Mouse (Mus musculus): Measurements from ENCODE around the gene Fam8a1. TPM values are rescaled to one million over a fixed set of nuclear protein-coding genes. Genes with fewer than 3 reads are reported as not detected.

The Fam8a1 gene
- polyA plus RNA-seq, 1 experiment from 2014 or later: 17.5 TPM

DNA sequence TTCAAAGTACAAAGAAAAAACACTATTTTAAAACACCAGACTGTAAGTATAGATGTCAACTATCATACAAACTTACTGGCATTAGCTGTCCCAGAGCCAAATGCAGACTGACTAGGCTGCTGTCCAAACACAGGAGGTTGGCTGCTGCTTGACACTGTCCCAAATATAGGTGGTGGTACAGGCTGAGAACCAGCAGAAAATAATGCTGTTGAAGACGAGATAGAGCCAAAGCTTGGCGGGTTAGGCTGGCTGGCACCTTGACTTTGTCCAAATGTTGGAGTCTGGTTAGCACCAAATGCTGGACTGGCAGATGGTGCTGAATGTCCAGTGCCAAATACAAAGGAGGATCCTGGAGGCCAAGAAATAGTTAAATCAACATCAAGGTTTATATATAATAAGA lies 13.6 kb downstream of the Fam8a1 start:
- ATAC-seq: no peak
- Histone ChIP-seq H3K4me1 (no peaks in the 10 kb centered on the region), H3K4me3 (no peak overlapping the region), H3K9me3 (replicated peaks) (no peaks in the 10 kb centered on the region), H3K9ac (no peak overlapping the region), H3K27ac (no peak overlapping the region; the same call in 1 of the 2 replicates), H3K27me3 (no peaks in the 10 kb centered on the region), H3K36me3 (ENCODE audit: poor library complexity, severe bottlenecking) (peaks cover 67% of the 10 kb centered on the region), H3K4me2 (no peak overlapping the region)
- 71% methylated on average over 2 of the region's 2 CpGs for WGBS

GRCm38 (mm10) chr13:46683370-46683769 lies 14.0 kb downstream of the Fam8a1 start:
- no peaks in the 10 kb centered on the region for H3K4me1 ChIP-seq
- peaks cover 66% of the 10 kb centered on the region for H3K36me3 ChIP-seq (ENCODE audit: poor library complexity, severe bottlenecking)
- H3K27ac ChIP-seq: no peak overlapping the region
- WGBS: 94% methylated on average over 1 of the region's 1 CpGs
- no peaks in the 10 kb centered on the region for H3K27me3 ChIP-seq
- no peak overlapping the region for H3K4me3 ChIP-seq
- H3K9ac ChIP-seq: no peak overlapping the region
- H3K4me2 ChIP-seq: no peak overlapping the region
- H3K9me3 ChIP-seq (replicated peaks): no peaks in the 10 kb centered on the region
- no peak for ATAC-seq

GRCm38 (mm10) chr13:46690559-46691241 lies 21.4 kb downstream of the Fam8a1 start:
- no peak overlapping the region for H3K9ac ChIP-seq
- H3K4me3 ChIP-seq: no peak overlapping the region
- ATAC-seq: no peak
- no peaks in the 10 kb centered on the region for H3K9me3 ChIP-seq (replicated peaks)
- no peak overlapping the region for H3K27ac ChIP-seq
- H3K36me3 ChIP-seq (ENCODE audit: poor library complexity, severe bottlenecking): peaks cover 58% of the 10 kb centered on the region
- WGBS: 91% methylated on average over 4 of the region's 4 CpGs
- H3K4me2 ChIP-seq: no peak overlapping the region
- peaks cover 8% of the 10 kb centered on the region; the same call in 1 of the 2 replicates for H3K4me1 ChIP-seq
- H3K27me3 ChIP-seq: no peaks in the 10 kb centered on the region

- Histone ChIP-seq H3K27ac (no peak overlapping the region), H3K36me3 (ENCODE audit: poor library complexity, severe bottlenecking) (peaks cover 45% of the 10 kb centered on the region), H3K4me3 (no peak overlapping the region), H3K4me2 (no peak overlapping the region), H3K9ac (no peak overlapping the region), H3K9me3 (replicated peaks) (no peaks in the 10 kb centered on the region), H3K27me3 (no peaks in the 10 kb centered on the region), H3K4me1 (peaks cover 8% of the 10 kb centered on the region; the same call in 1 of the 2 replicates)
- ATAC-seq: no peak
- 58% methylated on average over 1 of the region's 1 CpGs for WGBS
Observed at GRCm38 (mm10) chr13:46695296-46695908, 26.1 kb downstream of the Fam8a1 start.

DNA sequence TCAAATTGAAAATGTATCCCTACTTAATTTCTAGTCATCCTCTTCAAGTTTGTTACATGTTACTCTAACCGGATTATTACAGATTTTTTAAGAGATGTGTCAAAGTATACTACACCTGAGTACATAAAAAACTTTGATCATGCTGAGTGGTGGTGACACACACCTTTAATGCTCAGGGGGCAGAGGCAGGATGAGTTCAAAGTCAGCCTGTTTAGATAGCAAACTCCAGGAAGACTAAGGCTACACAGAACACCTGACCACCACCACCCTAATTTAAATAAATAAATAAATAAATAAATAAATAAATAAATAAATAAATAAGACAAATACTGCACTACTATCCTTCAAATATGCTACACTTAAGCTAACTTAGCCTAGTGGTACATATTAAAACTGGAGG lies 26.6 kb downstream of the Fam8a1 start:
- Histone ChIP-seq H3K4me3 (no peak overlapping the region), H3K9ac (no peak overlapping the region), H3K36me3 (ENCODE audit: poor library complexity, severe bottlenecking) (peaks cover 42% of the 10 kb centered on the region), H3K4me2 (no peak overlapping the region), H3K27ac (no peak overlapping the region), H3K9me3 (replicated peaks) (no peaks in the 10 kb centered on the region), H3K27me3 (no peaks in the 10 kb centered on the region), H3K4me1 (peaks cover 8% of the 10 kb centered on the region; the same call in 1 of the 2 replicates)
- ATAC-seq: no peak
- 94% methylated on average over 1 of the region's 1 CpGs for WGBS

DNA sequence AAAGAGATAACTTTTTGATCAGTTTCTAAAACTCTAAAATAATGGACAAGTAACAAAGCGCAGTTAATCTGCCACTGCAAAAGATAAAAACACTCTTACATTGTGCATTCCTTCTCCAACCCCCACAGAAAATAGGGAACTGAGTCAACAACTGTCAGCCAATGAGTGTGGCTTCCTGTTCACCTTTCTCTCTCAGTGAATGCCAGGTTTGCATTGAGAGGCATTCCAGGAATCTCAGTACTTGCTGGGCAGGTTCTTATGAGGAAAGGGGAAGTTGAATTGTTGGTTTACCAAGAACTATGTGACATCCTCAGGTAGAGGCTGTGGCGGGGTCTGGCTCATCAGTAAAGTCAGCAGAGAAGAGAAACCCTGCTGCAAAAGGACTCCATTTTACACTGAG lies 27.5 kb downstream of the Fam8a1 start:
- WGBS: 90% methylated on average over 2 of the region's 2 CpGs
- Histone ChIP-seq H3K27me3 (no peaks in the 10 kb centered on the region), H3K4me3 (no peak overlapping the region), H3K9ac (no peak overlapping the region), H3K27ac (no peak overlapping the region), H3K4me1 (peaks cover 8% of the 10 kb centered on the region; the same call in 1 of the 2 replicates), H3K9me3 (replicated peaks) (no peaks in the 10 kb centered on the region), H3K36me3 (ENCODE audit: poor library complexity, severe bottlenecking) (peaks cover 44% of the 10 kb centered on the region), H3K4me2 (no peak overlapping the region)
- ATAC-seq: no peak

DNA sequence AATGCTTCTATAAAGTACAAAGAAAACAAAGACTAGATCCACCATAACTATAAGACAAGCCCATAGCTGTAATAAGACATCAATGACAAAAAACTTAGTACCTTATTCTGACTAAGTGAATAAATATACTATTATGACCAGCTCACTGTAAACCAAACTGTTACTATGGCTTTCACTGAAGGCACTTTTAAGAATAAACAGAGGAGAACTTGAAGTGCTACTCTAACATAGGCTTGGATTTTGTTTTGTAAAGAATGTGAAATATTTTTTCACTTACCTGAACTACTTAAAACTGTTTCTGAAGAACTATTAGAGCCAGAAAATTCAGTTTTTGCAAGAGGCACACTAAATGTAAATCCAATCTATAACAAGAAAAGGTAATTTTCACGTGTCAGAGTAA lies 30.1 kb downstream of the Fam8a1 start:
- no peaks in the 10 kb centered on the region for H3K27me3 ChIP-seq
- H3K4me2 ChIP-seq: no peak overlapping the region
- no peak for ATAC-seq
- no peak overlapping the region for H3K4me3 ChIP-seq
- peaks cover 46% of the 10 kb centered on the region for H3K36me3 ChIP-seq (ENCODE audit: poor library complexity, severe bottlenecking)
- H3K9ac ChIP-seq: no peak overlapping the region
- 88% methylated on average over 1 of the region's 1 CpGs for WGBS
- peaks cover 8% of the 10 kb centered on the region; the same call in 1 of the 2 replicates for H3K4me1 ChIP-seq
- no peak overlapping the region for H3K27ac ChIP-seq
- no peaks in the 10 kb centered on the region for H3K9me3 ChIP-seq (replicated peaks)

- H3K4me2 ChIP-seq: no peak overlapping the region
- no peaks in the 10 kb centered on the region for H3K27me3 ChIP-seq
- H3K36me3 ChIP-seq (ENCODE audit: poor library complexity, severe bottlenecking): peaks cover 38% of the 10 kb centered on the region
- no peaks in the 10 kb centered on the region for H3K9me3 ChIP-seq (replicated peaks)
- no peak overlapping the region for H3K9ac ChIP-seq
- no peak for ATAC-seq
- H3K4me1 ChIP-seq: no peaks in the 10 kb centered on the region
- H3K27ac ChIP-seq: no peak overlapping the region
- WGBS: 92% methylated on average over 2 of the region's 2 CpGs
- H3K4me3 ChIP-seq: no peak overlapping the region
Observed at GRCm38 (mm10) chr13:46701486-46701885, 32.2 kb downstream of the Fam8a1 start.

DNA sequence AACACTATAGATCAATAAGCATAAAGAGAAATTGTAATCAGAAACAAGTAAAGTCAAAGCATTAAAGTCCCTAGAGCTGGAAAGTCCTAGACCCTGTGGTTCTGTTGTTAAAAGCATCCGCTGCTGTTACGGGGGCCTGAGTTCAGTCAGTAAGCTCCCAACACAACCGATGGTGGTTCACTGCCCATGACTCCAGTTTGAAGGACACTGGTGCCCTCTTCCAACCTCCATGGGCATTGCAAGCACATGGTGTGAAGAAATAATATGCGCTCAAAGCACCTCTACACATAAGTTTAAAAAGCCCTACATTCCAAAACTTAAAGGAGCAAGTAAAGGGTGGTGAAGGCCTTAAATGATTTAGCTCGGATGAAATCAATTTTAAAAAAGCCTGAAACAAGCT lies 33.8 kb downstream of the Fam8a1 start:
- Histone ChIP-seq H3K27ac (no peak overlapping the region), H3K27me3 (no peaks in the 10 kb centered on the region), H3K4me1 (no peaks in the 10 kb centered on the region), H3K9me3 (replicated peaks) (no peaks in the 10 kb centered on the region), H3K4me3 (no peak overlapping the region), H3K9ac (no peak overlapping the region), H3K36me3 (ENCODE audit: poor library complexity, severe bottlenecking) (peaks cover 37% of the 10 kb centered on the region), H3K4me2 (no peak overlapping the region)
- ATAC-seq: no peak
- 82% methylated on average over 5 of the region's 5 CpGs for WGBS

GRCm38 (mm10) chr13:46713486-46713885 lies 44.2 kb downstream of the Fam8a1 start:
- WGBS: 85% methylated on average over 5 of the region's 5 CpGs
- H3K36me3 ChIP-seq (ENCODE audit: poor library complexity, severe bottlenecking): peaks cover 58% of the 10 kb centered on the region
- H3K9me3 ChIP-seq (replicated peaks): no peaks in the 10 kb centered on the region
- ATAC-seq: no peak
- H3K27ac ChIP-seq: no peak overlapping the region
- no peak overlapping the region for H3K4me3 ChIP-seq
- H3K4me1 ChIP-seq: no peaks in the 10 kb centered on the region
- H3K27me3 ChIP-seq: no peaks in the 10 kb centered on the region
- no peak overlapping the region for H3K9ac ChIP-seq
- no peak overlapping the region for H3K4me2 ChIP-seq

DNA sequence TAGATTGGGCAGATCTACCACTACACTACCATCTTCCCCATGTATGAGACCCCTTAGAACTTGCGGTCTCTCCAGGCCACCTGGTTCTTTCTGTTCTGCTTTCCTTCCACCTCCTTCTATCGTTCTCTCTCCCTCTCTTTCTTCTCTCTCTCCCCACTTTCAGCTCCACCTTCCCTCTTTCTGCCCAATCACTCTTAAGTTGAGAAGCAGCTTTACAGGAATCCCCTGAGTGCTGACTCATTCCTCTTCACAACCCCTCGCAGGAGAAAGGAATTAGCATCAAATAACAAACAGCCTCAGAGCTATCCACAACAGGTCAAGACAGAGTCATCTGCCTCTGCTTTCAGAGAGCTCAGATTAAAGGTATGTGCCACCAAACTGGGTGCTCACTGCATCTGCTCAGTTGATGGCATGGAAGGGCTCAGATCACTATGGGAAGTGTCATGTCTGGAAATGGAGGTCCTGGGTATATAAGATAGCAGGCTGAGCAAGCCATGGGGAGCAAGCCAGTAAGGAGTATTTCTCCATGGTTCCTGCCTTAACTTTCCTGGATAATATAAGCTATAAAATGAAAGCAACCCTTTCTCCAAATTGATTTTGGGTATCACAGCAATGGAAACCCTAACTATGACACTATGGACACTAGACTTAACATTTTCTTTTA lies 46.8 kb downstream of the Fam8a1 start:
- Histone ChIP-seq H3K9me3 (replicated peaks) (no peaks in the 10 kb centered on the region), H3K27ac (no peak overlapping the region), H3K4me3 (no peak overlapping the region), H3K27me3 (no peaks in the 10 kb centered on the region), H3K4me2 (no peak overlapping the region), H3K36me3 (ENCODE audit: poor library complexity, severe bottlenecking) (peaks cover 41% of the 10 kb centered on the region), H3K9ac (no peak overlapping the region), H3K4me1 (peaks cover 6% of the 10 kb centered on the region; the same call in 1 of the 2 replicates)
- no peak for ATAC-seq
- WGBS: 86% methylated on average over 3 of the region's 3 CpGs

DNA sequence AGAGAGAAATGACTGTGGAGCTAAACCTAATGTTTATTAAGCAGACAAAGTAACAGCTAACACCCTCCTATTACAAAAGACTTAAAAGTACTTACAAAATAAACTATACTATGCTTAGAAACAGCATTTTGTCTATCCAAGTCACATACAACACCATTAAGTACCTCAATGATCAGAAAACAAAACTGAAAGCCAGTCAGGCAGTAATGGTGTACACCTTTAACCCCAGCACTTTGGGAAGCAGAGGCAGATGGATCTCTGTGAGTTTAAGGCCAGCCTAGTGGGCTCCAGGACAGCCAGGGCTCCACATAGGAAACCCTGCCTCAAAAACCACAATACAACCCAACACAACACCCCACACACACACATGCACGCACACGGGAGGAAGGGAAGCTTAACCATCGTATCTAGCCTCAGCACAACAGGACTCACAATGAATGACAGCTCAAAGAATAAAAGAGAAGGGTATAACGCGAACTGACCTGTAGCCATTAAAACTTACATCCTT lies 49.6 kb downstream of the Fam8a1 start:
- H3K27ac ChIP-seq: no peak overlapping the region
- ATAC-seq: no peak
- H3K4me3 ChIP-seq: no peak overlapping the region
- H3K4me2 ChIP-seq: no peak overlapping the region
- 84% methylated on average over 5 of the region's 5 CpGs for WGBS
- no peaks in the 10 kb centered on the region for H3K27me3 ChIP-seq
- H3K9ac ChIP-seq: no peak overlapping the region
- no peaks in the 10 kb centered on the region for H3K9me3 ChIP-seq (replicated peaks)
- peaks cover 18% of the 10 kb centered on the region for H3K36me3 ChIP-seq (ENCODE audit: poor library complexity, severe bottlenecking)
- peaks cover 6% of the 10 kb centered on the region; the same call in 1 of the 2 replicates for H3K4me1 ChIP-seq

All from forebrain, embryonic 13.5 days (tissue).